Mouse (Mus musculus) lung, postnatal 0 days (tissue): ENCODE results near the gene Ehd4.

Experiments used
- CTCF ChIP-seq: IDR thresholded peaks from 2 replicates; pipeline ENCODE4 v1.5.1; 2016; ENCODE audit warnings: antibody characterized with exemption, mild to moderate bottlenecking
- EP300 ChIP-seq: IDR thresholded peaks from 2 replicates; pipeline ENCODE4 v1.6.1; 2016; ENCODE audit warnings: antibody characterized with exemption, mild to moderate bottlenecking, control low read depth

GRCm38 (mm10) chr2:120124096-120124495 is 30.3 kb downstream of the Ehd4 start:
- TF ChIP-seq CTCF (no peak), EP300 (no peak)
